Mouse (Mus musculus): ENCODE measurements around the gene S1pr3.

DNA sequence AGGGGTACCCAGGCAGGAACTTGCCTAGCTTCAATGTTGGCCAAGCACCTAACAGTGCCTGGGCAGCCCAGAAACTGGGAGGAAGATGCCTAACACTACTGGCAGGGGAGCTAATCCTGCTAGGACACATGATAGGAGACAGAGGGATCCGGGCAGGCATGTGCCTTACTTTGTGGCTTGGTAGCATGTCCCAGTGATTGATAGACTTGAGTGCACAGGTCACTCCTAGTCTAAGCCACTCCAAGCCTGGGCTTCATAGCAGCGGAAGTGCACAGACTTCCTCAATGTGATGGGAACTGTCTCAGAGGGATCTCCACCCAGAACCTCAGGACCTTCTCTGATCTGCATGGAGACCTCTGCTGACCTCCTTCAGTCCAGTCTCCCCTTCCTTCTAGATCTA lies 26.7 kb downstream of the S1pr3 start:
- TF ChIP-seq POLR2A (IDR thresholded peaks at IDR 0.05; ENCODE audit: low read depth, low read length) (no peak), CTCF (IDR thresholded peaks at IDR 0.05; ENCODE audit: borderline replicate concordance, insufficient read depth, low read length) (no peak)
